Mouse (Mus musculus) heart, adult 2 months (tissue): ENCODE data around the gene Agl. TPM values are rescaled to one million over a fixed set of nuclear protein-coding genes. Genes with fewer than 3 reads are reported as not detected.
A peak's percentile ranks its signal among the peaks of the same experiment; 100 is the strongest.

Experiments
- DNase-seq, 2 experiments: peaks; one replicate each; pipeline ENCODE4 v3.0.0; 2021
- H3K27ac ChIP-seq: fragments of 200-600 bp; 2 replicates; pipeline ENCODE4 v1.8.1; 2022
- H3K27me3 ChIP-seq: fragments of 200-500 bp; 2 replicates; pipeline ENCODE4 v1.6.1; 2012; ENCODE audit warnings: mild to moderate bottlenecking, low read length, inconsistent platforms, mixed read lengths; ENCODE audit not compliant: control insufficient read depth, insufficient read depth
- H3K36me3 ChIP-seq: fragments of 200-500 bp; 2 replicates; pipeline ENCODE4 v1.6.1; 2012; ENCODE audit warnings: low read length, inconsistent platforms; ENCODE audit not compliant: control insufficient read depth, insufficient read depth
- H3K4me1 ChIP-seq: fragments of 200-500 bp; 2 replicates; pipeline ENCODE4 v1.6.1; 2011; ENCODE audit warnings: low read length; ENCODE audit not compliant: control insufficient read depth, insufficient read depth
- H3K4me3 ChIP-seq: fragments of 200-600 bp; 2 replicates; pipeline ENCODE4 v1.8.1; 2022
- H3K79me2 ChIP-seq: fragments of 200-500 bp; replicated peaks from 2 replicates; pipeline ENCODE4 v1.6.1; 2012; ENCODE audit warnings: mild to moderate bottlenecking, inconsistent platforms, low read length, moderate library complexity, mixed read lengths; ENCODE audit not compliant: control insufficient read depth, insufficient read depth
- H3K9ac ChIP-seq: fragments of 200-500 bp; 2 replicates; pipeline ENCODE4 v1.6.1; 2012; ENCODE audit warnings: low read depth, mild to moderate bottlenecking, control low read depth, inconsistent platforms, low read length, mixed read lengths
- CTCF ChIP-seq: fragments of 200-600 bp; IDR thresholded peaks from 2 replicates; pipeline ENCODE4 v1.8.1; 2022; ENCODE audit warnings: antibody characterized with exemption, mild to moderate bottlenecking, moderate library complexity
- EP300 ChIP-seq: fragments of 200-500 bp; IDR thresholded peaks from 2 replicates; pipeline ENCODE4 v1.6.1; 2011; ENCODE audit warnings: low read depth, low read length, control low read depth; ENCODE audit not compliant: insufficient read depth
- POLR2A ChIP-seq: fragments of 200-500 bp; IDR thresholded peaks from 2 replicates; pipeline ENCODE4 v1.6.1; 2011; ENCODE audit warnings: mild to moderate bottlenecking, low read depth, low read length, control low read depth; ENCODE audit not compliant: insufficient read depth
- WGBS: fragments of 180-500 bp; shearing (Covaris S2); methylation state at CpG from one replicate; pipeline ENCODE4 v1.1.7; 2018; 5-methylcytosine and 5-hydroxymethylcytosine counted together
- intact Hi-C: fragments of 180-260 bp; cut with DNase I; formaldehyde crosslinking; loops from one replicate; pipeline ENCODE4 v1.15.1; 2025
- polyA plus RNA-seq: library from polyadenylated mRNA; depleted of rRNA; stranded (reverse); fragments of >200 nt; gene quantifications from 2 replicates; pipeline ENCODE4 v1.2.3, GENCODE M21; 2012
- total RNA-seq, 2 experiments: library from RNA; stranded (reverse); gene quantifications; 2 replicates each; pipeline ENCODE4 v1.2.3; 2021

Gene Agl
- total and polyA plus RNA-seq, 3 experiments, result 41.1 to 200 (median 173) TPM

GRCm38 (mm10) chr3:116801755-116802154 is 6.2 kb downstream of the Agl start:
- Histone ChIP-seq H3K79me2 (no peaks in the 10 kb centered on the region; the same call in none of the 2 replicates), H3K4me3 (no peak overlapping the region), H3K36me3 (peaks cover 35% of the 10 kb centered on the region), H3K9ac (no peak overlapping the region), H3K27ac (peak overlapping the region; percentile 23; the same call in 1 of the 2 replicates), H3K4me1 (peaks cover 3% of the 10 kb centered on the region), H3K27me3 (no peaks in the 10 kb centered on the region)
- intact Hi-C loops, result no loop called here
- no peak for TF ChIP-seq EP300
- TF ChIP-seq CTCF, result no peak
- no peak for TF ChIP-seq POLR2A
- WGBS, result 37% methylated on average over 8 of the region's 8 CpGs
- DNase-seq, result no peak

GRCm38 (mm10) chr3:116798821-116799510 is 9.0 kb downstream of the Agl start:
- 57% methylated on average over 4 of the region's 4 CpGs for WGBS
- no peak overlapping the region for H3K27ac ChIP-seq
- peaks cover 27% of the 10 kb centered on the region for H3K36me3 ChIP-seq
- peaks cover 1% of the 10 kb centered on the region for H3K4me1 ChIP-seq
- intact Hi-C loops, result no loop called here
- H3K27me3 ChIP-seq, result no peaks in the 10 kb centered on the region
- H3K79me2 ChIP-seq, result no peaks in the 10 kb centered on the region; the same call in none of the 2 replicates
- no peak for DNase-seq
- no peak for TF ChIP-seq CTCF
- no peak for TF ChIP-seq POLR2A
- TF ChIP-seq EP300, result no peak
- no peak overlapping the region for H3K9ac ChIP-seq
- H3K4me3 ChIP-seq, result no peak overlapping the region

GRCm38 (mm10) chr3:116788851-116789250 is 19.1 kb downstream of the Agl start:
- intact Hi-C loops, result no loop called here

GRCm38 (mm10) chr3:116786543-116786942 is 21.4 kb downstream of the Agl start:
- TF ChIP-seq EP300, result no peak
- no peak for TF ChIP-seq POLR2A
- TF ChIP-seq CTCF, result no peak
- Histone ChIP-seq H3K9ac (no peak overlapping the region), H3K79me2 (no peaks in the 10 kb centered on the region), H3K36me3 (peaks cover 4% of the 10 kb centered on the region; the same call in 1 of the 2 replicates), H3K4me3 (no peak overlapping the region), H3K27me3 (no peaks in the 10 kb centered on the region), H3K4me1 (no peaks in the 10 kb centered on the region), H3K27ac (no peak overlapping the region)
- WGBS, result 89% methylated on average over 9 of the region's 9 CpGs
- DNase-seq, result no peak
- intact Hi-C loops, result no loop called here

More at GRCm38 (mm10) chr3:116788851-116789250, 19.1 kb downstream of the Agl start:
- H3K9ac ChIP-seq, result no peak overlapping the region
- no peak for DNase-seq
- peaks cover 4% of the 10 kb centered on the region; the same call in 1 of the 2 replicates for H3K36me3 ChIP-seq
- WGBS, result 70% methylated on average over 5 of the region's 5 CpGs
- H3K79me2 ChIP-seq, result no peaks in the 10 kb centered on the region
- no peaks in the 10 kb centered on the region for H3K4me1 ChIP-seq
- no peak overlapping the region for H3K27ac ChIP-seq
- TF ChIP-seq POLR2A, result no peak
- no peak for TF ChIP-seq CTCF
- no peak for TF ChIP-seq EP300
- no peaks in the 10 kb centered on the region for H3K27me3 ChIP-seq
- no peak overlapping the region for H3K4me3 ChIP-seq

GRCm38 (mm10) chr3:116785820-116786219 is 22.1 kb downstream of the Agl start:
- H3K4me3 ChIP-seq, result no peak overlapping the region
- TF ChIP-seq CTCF, result no peak
- no peak for TF ChIP-seq EP300
- no peak for TF ChIP-seq POLR2A
- no peaks in the 10 kb centered on the region for H3K4me1 ChIP-seq
- H3K27me3 ChIP-seq, result no peaks in the 10 kb centered on the region
- no peaks in the 10 kb centered on the region for H3K79me2 ChIP-seq
- peaks cover 4% of the 10 kb centered on the region; the same call in 1 of the 2 replicates for H3K36me3 ChIP-seq
- WGBS, result 90% methylated on average over 8 of the region's 8 CpGs
- no peak for DNase-seq
- no peak overlapping the region for H3K27ac ChIP-seq
- H3K9ac ChIP-seq, result no peak overlapping the region
- intact Hi-C loops, result no loop called here

GRCm38 (mm10) chr3:116784811-116785210 is 23.2 kb downstream of the Agl start:
- Histone ChIP-seq H3K4me3 (no peak overlapping the region), H3K9ac (no peak overlapping the region), H3K27ac (no peak overlapping the region), H3K4me1 (no peaks in the 10 kb centered on the region), H3K79me2 (no peaks in the 10 kb centered on the region), H3K36me3 (peaks cover 4% of the 10 kb centered on the region; the same call in 1 of the 2 replicates), H3K27me3 (no peaks in the 10 kb centered on the region)
- WGBS, result 80% methylated on average over 8 of the region's 8 CpGs
- DNase-seq, result no peak
- intact Hi-C loops, result no loop called here
- no peak for TF ChIP-seq EP300
- TF ChIP-seq CTCF, result no peak
- no peak for TF ChIP-seq POLR2A
